In genomic region chr4:155658961-155659360, GRCm38 (mm10) we compare ENCODE assay signal across 42 mouse cellular contexts. TPM values are rescaled to one million over a fixed set of nuclear protein-coding genes. Genes with fewer than 3 reads are reported as not detected.
"Had no signal": no experiment of that assay in that cellular context is flagged by ENCODE, and none has a peak within 500 bp of the region (broad histone marks: within the 10 kb centered on the region; RNA-seq: fewer than 3 reads in every experiment).

No protein-coding gene starts in this region.

- H3K36me3 ChIP-seq: liver, embryonic 13.5 days; liver, embryonic 15.5 days had no signal

- H3K9ac ChIP-seq: heart, embryonic 12.5 days; hindbrain, embryonic 12.5 days; hindbrain, embryonic 14.5 days; kidney, embryonic 15.5 days; limb, embryonic 12.5 days; liver, embryonic 13.5 days; liver, embryonic 15.5 days; liver, postnatal 0 days had no signal

- ATAC-seq: hindbrain, embryonic 16.5 days; intestine, embryonic 16.5 days; liver, postnatal 0 days had no signal

- H3K27ac ChIP-seq: heart, adult 2 months; hindbrain, embryonic 10.5 days; hindbrain, embryonic 12.5 days; hindbrain, embryonic 14.5 days; kidney, embryonic 15.5 days; kidney, postnatal 0 days; limb, embryonic 12.5 days; liver, embryonic 13.5 days; liver, embryonic 15.5 days had no signal

- DNase-seq: gastrocnemius, postnatal 14 days; heart, adult 2 months; heart, postnatal 10 days; heart, postnatal 4 days; kidney, adult 11 months; kidney, adult 2 months; kidney, adult 9 months; kidney, postnatal 14 days; kidney, postnatal 36 days; layer of hippocampus, adult 9-11 months; layer of hippocampus, postnatal 36 days; left cerebral cortex, postnatal 4 days; liver; liver, embryonic 13.5 days; liver, postnatal 0 days had no signal

- H3K4me3 ChIP-seq: heart, adult 2 months; heart, embryonic 12.5 days; hindbrain, embryonic 10.5 days; hindbrain, embryonic 12.5 days; kidney, embryonic 15.5 days; limb, embryonic 12.5 days; liver, embryonic 13.5 days; liver, embryonic 15.5 days had no signal

- H3K9me3 ChIP-seq: heart, embryonic 12.5 days; hindbrain, embryonic 10.5 days; hindbrain, embryonic 12.5 days; kidney, embryonic 15.5 days; limb, embryonic 12.5 days; liver, embryonic 13.5 days; liver, embryonic 15.5 days had no signal

- H3K4me2 ChIP-seq: heart, embryonic 12.5 days; hindbrain, embryonic 12.5 days; hindbrain, embryonic 14.5 days; kidney, embryonic 15.5 days; limb, embryonic 12.5 days; liver, embryonic 11.5 days; liver, embryonic 13.5 days; liver, embryonic 15.5 days had no signal

RNA-seq across cellular contexts. Expression of gene Mmp23, which starts 5.8 kb away (rescaled TPM):
- total RNA-seq: granulocyte monocyte progenitor cell, adult 5-6 weeks had no signal

RNA-seq across cellular contexts. Expression of gene Gm10563, which starts 13.8 kb away (rescaled TPM):
- total RNA-seq: gastrocnemius, adult 8-10 months; gastrocnemius, postnatal 14 days; gastrocnemius, postnatal 4 days; granulocyte monocyte progenitor cell, adult 5-6 weeks; heart, adult 2 months; heart, postnatal 10 days; heart, postnatal 4 days; layer of hippocampus, adult 18-20 months; layer of hippocampus, adult 8-10 months; layer of hippocampus, postnatal 14 days; layer of hippocampus, postnatal 36 days; left cerebral cortex, adult 18-20 months; left cerebral cortex, adult 8-10 months; left cerebral cortex, postnatal 10 days; left cerebral cortex, postnatal 25 days; left cerebral cortex, postnatal 4 days had no signal
- polyA plus RNA-seq: frontal cortex, adult 2 months; heart, adult 2 months; heart, embryonic 12.5 days; heart, embryonic 14.5 days; heart, embryonic 16.5 days; hindbrain, embryonic 10.5 days; hindbrain, embryonic 12.5 days; hindbrain, embryonic 14.5 days; hindbrain, embryonic 16.5 days; intestine, embryonic 14.5 days; intestine, embryonic 16.5 days; kidney, adult 2 months; kidney, embryonic 15.5 days; kidney, postnatal 0 days; large intestine, adult 2 months; limb, embryonic 12.5 days; limb, embryonic 14.5 days; liver, embryonic 11.5 days; liver, embryonic 13.5 days; liver, embryonic 15.5 days; liver, postnatal 0 days had no signal
